Mouse (Mus musculus): ENCODE data around the gene Myl4. TPM values are rescaled to one million over a fixed set of nuclear protein-coding genes. Genes with fewer than 3 reads are reported as not detected.

Gene Myl4
- total and polyA plus RNA-seq, 3 experiments = 484 to 1,288 (median 619) TPM

- H3K4me3 ChIP-seq = no peak overlapping the region
- no peaks in the 10 kb centered on the region for H3K79me2 ChIP-seq (replicated peaks; ENCODE audit: control insufficient read depth, insufficient read depth, low read length)
- DNase-seq = no peak
- no peak for TF ChIP-seq EP300 (IDR thresholded peaks at IDR 0.05; ENCODE audit: insufficient read depth, low read depth, low read length)
- no peaks in the 10 kb centered on the region for H3K36me3 ChIP-seq (ENCODE audit: control insufficient read depth, insufficient read depth, low read length)
- no peak overlapping the region for H3K9ac ChIP-seq (ENCODE audit: low read depth, low read length)
- 84% methylated on average over 5 of the region's 5 CpGs for WGBS
- no peaks in the 10 kb centered on the region for H3K27me3 ChIP-seq (ENCODE audit: control insufficient read depth, insufficient read depth, low read length)
- no peak overlapping the region for H3K27ac ChIP-seq
- H3K4me1 ChIP-seq (ENCODE audit: control insufficient read depth, insufficient read depth, low read length) = peaks cover 3% of the 10 kb centered on the region
- intact Hi-C loops (cut with DNase I) = no loop called here
Observed at GRCm38 (mm10) chr11:104628566-104628965, 78.1 kb downstream of the Myl4 start.

DNA sequence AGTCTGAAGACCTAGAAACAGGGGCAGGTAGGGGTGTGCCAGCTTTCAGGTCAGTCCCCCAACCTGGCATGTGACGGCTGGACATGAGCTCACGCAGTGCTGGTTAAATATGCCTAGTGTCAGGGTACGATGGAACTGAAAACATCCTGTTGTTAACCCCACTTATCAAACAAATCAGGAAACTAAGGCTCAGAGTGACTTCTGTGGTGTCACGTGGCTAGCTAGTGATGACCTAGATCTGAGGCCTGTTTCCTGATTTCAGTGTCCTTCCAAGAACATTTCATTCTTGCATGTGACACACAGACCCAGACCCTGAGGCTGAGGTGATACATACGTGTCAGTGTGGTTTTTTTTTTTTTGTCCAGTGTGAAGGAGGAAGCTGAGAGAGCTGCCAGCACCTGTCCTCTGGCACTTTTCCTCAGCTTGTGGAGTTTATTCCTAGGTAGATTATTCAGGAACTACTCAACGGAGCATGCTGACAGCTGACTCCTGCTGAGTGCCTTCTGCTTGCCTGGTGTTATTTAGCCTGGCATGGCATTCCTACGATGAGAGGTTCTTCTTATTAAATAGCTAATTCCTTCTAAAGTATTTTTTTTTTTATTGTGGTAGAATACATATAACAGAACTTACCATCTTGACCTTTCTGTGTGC lies 79.8 kb downstream of the Myl4 start:
- Histone ChIP-seq H3K79me2 (replicated peaks; ENCODE audit: control insufficient read depth, insufficient read depth, low read length) (no peaks in the 10 kb centered on the region), H3K27ac (no peak overlapping the region), H3K9ac (ENCODE audit: low read depth, low read length) (no peak overlapping the region), H3K36me3 (ENCODE audit: control insufficient read depth, insufficient read depth, low read length) (no peaks in the 10 kb centered on the region), H3K4me3 (no peak overlapping the region), H3K27me3 (ENCODE audit: control insufficient read depth, insufficient read depth, low read length) (no peaks in the 10 kb centered on the region), H3K4me1 (ENCODE audit: control insufficient read depth, insufficient read depth, low read length) (no peaks in the 10 kb centered on the region)
- no peak for TF ChIP-seq POLR2A (IDR thresholded peaks at IDR 0.05; ENCODE audit: insufficient read depth, low read depth, low read length)
- no peak for TF ChIP-seq EP300 (IDR thresholded peaks at IDR 0.05; ENCODE audit: insufficient read depth, low read depth, low read length)
- no peak for TF ChIP-seq CTCF (IDR thresholded peaks at IDR 0.05)
- 59% methylated on average over 7 of the region's 7 CpGs for WGBS
- no peak for DNase-seq
- intact Hi-C loops (cut with DNase I) = no loop called here

DNA sequence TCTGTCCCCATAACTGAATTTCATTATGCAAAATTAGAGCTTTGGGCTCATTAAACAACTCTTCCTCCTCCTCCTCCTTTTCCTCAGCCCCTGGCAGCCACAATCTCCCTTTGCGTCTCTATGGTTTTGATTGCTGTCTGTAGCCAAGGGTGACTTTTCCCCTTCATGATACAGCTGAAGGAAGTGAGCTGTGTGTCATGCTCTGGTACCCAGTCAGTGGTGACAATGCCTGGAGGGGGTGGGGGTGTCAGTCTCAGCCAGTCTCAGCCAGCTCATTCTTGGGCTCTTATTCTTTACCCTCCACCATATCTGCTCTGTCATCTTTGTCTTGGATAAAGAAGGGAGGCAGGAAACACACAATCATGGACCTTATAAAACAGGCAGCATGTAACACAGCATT lies 80.8 kb downstream of the Myl4 start:
- TF ChIP-seq POLR2A (IDR thresholded peaks at IDR 0.05; ENCODE audit: insufficient read depth, low read depth, low read length) (no peak), CTCF (IDR thresholded peaks at IDR 0.05) (no peak), EP300 (IDR thresholded peaks at IDR 0.05; ENCODE audit: insufficient read depth, low read depth, low read length) (no peak)
- intact Hi-C loops (cut with DNase I) = no loop called here

DNA sequence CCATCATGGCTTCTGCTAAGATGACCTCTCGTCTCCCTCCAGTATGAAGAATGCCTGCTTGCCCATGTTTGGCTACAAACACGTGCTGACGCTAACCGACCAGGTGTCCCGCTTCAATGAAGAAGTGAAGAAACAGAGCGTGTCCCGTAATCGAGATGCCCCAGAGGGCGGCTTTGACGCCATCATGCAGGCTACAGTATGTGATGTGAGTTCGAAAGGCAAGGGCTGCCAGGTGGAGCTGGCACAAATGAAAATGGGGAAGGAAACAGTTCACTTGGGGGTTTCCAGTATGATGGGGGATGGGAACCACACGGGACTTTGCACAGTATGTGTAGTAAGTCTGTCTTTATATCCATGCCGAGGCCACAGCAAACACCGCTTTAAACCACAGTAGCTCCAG lies 86.5 kb downstream of the Myl4 start:
- Histone ChIP-seq H3K27ac (no peak overlapping the region), H3K79me2 (replicated peaks; ENCODE audit: control insufficient read depth, insufficient read depth, low read length) (no peaks in the 10 kb centered on the region), H3K36me3 (ENCODE audit: control insufficient read depth, insufficient read depth, low read length) (no peaks in the 10 kb centered on the region), H3K9ac (ENCODE audit: low read depth, low read length) (no peak overlapping the region), H3K27me3 (ENCODE audit: control insufficient read depth, insufficient read depth, low read length) (no peaks in the 10 kb centered on the region), H3K4me1 (ENCODE audit: control insufficient read depth, insufficient read depth, low read length) (no peaks in the 10 kb centered on the region), H3K4me3 (no peak overlapping the region)
- 93% methylated on average over 14 of the region's 14 CpGs for WGBS
- DNase-seq = peak in 1 of 2 experiments; percentile 46
- TF ChIP-seq POLR2A (IDR thresholded peaks at IDR 0.05; ENCODE audit: insufficient read depth, low read depth, low read length) (no peak), EP300 (IDR thresholded peaks at IDR 0.05; ENCODE audit: insufficient read depth, low read depth, low read length) (no peak), CTCF (IDR thresholded peaks at IDR 0.05) (no peak)
- intact Hi-C loops (cut with DNase I) = no loop called here

More for the DNA sequence above, 80.8 kb downstream of the Myl4 start:
- Histone ChIP-seq H3K36me3 (ENCODE audit: control insufficient read depth, insufficient read depth, low read length) (no peaks in the 10 kb centered on the region), H3K27ac (no peak overlapping the region), H3K4me1 (ENCODE audit: control insufficient read depth, insufficient read depth, low read length) (no peaks in the 10 kb centered on the region), H3K79me2 (replicated peaks; ENCODE audit: control insufficient read depth, insufficient read depth, low read length) (no peaks in the 10 kb centered on the region), H3K27me3 (ENCODE audit: control insufficient read depth, insufficient read depth, low read length) (no peaks in the 10 kb centered on the region), H3K4me3 (no peak overlapping the region), H3K9ac (ENCODE audit: low read depth, low read length) (no peak overlapping the region)
- DNase-seq = no peak
- 58% methylated on average over 1 of the region's 1 CpGs for WGBS

GRCm38 (mm10) chr11:104638006-104638405 lies 87.5 kb downstream of the Myl4 start:
- DNase-seq = no peak
- H3K27me3 ChIP-seq (ENCODE audit: control insufficient read depth, insufficient read depth, low read length) = no peaks in the 10 kb centered on the region
- no peaks in the 10 kb centered on the region for H3K4me1 ChIP-seq (ENCODE audit: control insufficient read depth, insufficient read depth, low read length)
- no peak for TF ChIP-seq CTCF (IDR thresholded peaks at IDR 0.05)
- no peak for TF ChIP-seq POLR2A (IDR thresholded peaks at IDR 0.05; ENCODE audit: insufficient read depth, low read depth, low read length)
- TF ChIP-seq EP300 (IDR thresholded peaks at IDR 0.05; ENCODE audit: insufficient read depth, low read depth, low read length) = no peak
- no peak overlapping the region for H3K27ac ChIP-seq
- H3K9ac ChIP-seq (ENCODE audit: low read depth, low read length) = no peak overlapping the region
- no peaks in the 10 kb centered on the region for H3K79me2 ChIP-seq (replicated peaks; ENCODE audit: control insufficient read depth, insufficient read depth, low read length)
- H3K4me3 ChIP-seq = no peak overlapping the region
- no peaks in the 10 kb centered on the region for H3K36me3 ChIP-seq (ENCODE audit: control insufficient read depth, insufficient read depth, low read length)
- intact Hi-C loops (cut with DNase I) = no loop called here
- 75% methylated on average over 5 of the region's 5 CpGs for WGBS

DNA sequence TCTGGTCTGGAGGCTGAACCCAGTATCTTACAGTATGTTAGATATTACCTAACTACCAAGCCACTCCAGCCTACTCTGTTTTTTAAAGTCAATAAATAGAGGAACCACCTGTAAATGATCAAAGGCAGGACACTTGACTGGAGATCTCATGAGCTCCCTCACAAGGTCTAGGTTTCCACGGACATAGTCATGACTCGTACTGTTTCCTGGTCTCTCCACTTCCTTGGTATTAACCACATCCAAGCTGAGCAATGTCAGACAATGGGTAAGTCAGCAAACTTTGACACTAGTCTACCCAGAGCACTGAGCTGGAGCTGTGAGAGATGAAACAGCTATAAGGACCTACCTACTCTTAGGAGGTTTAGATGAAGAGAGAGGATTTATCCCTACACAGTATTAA lies 88.4 kb downstream of the Myl4 start:
- WGBS = 52% methylated on average over 2 of the region's 2 CpGs

More for the DNA sequence above, 88.4 kb downstream of the Myl4 start:
- DNase-seq = no peak
- H3K79me2 ChIP-seq (replicated peaks; ENCODE audit: control insufficient read depth, insufficient read depth, low read length) = no peaks in the 10 kb centered on the region
- no peak overlapping the region for H3K4me3 ChIP-seq
- no peak overlapping the region for H3K9ac ChIP-seq (ENCODE audit: low read depth, low read length)
- H3K27ac ChIP-seq = no peak overlapping the region
- TF ChIP-seq EP300 (IDR thresholded peaks at IDR 0.05; ENCODE audit: insufficient read depth, low read depth, low read length) (no peak), CTCF (IDR thresholded peaks at IDR 0.05) (no peak), POLR2A (IDR thresholded peaks at IDR 0.05; ENCODE audit: insufficient read depth, low read depth, low read length) (no peak)
- H3K27me3 ChIP-seq (ENCODE audit: control insufficient read depth, insufficient read depth, low read length) = no peaks in the 10 kb centered on the region
- H3K4me1 ChIP-seq (ENCODE audit: control insufficient read depth, insufficient read depth, low read length) = no peaks in the 10 kb centered on the region
- intact Hi-C loops (cut with DNase I) = no loop called here
- H3K36me3 ChIP-seq (ENCODE audit: control insufficient read depth, insufficient read depth, low read length) = no peaks in the 10 kb centered on the region
